Mouse (Mus musculus): ENCODE data around the gene Spert. TPM values are rescaled to one million over a fixed set of nuclear protein-coding genes. Genes with fewer than 3 reads are reported as not detected.

The Spert gene
- total and polyA plus RNA-seq, 3 experiments: 0.04 TPM; not detected in 2

- H3K4me3 ChIP-seq (ENCODE audit: control insufficient read depth in 1 of 2, insufficient read depth in 1 of 2, low read depth in 2 of 2, low read length in 2 of 2): no peak overlapping the region
- H3K36me3 ChIP-seq (ENCODE audit: control insufficient read depth in 1 of 2, insufficient read depth in 2 of 2, low read length in 2 of 2): peaks cover 0 to 16% of the 10 kb centered on the region in 2 experiments; a peak in 2 of 4 replicates
- DNase-seq (ENCODE audit: low read depth, low spot score): no peak
- no peak overlapping the region for H3K27ac ChIP-seq (ENCODE audit: control insufficient read depth, low read depth, low read length)
- TF ChIP-seq CTCF (IDR thresholded peaks at IDR 0.05 in 2 of 3, conservative IDR thresholded peaks at IDR 0.05 in 1 of 3; ENCODE audit: control insufficient read depth in 1 of 3, insufficient read depth in 1 of 3, low read depth in 2 of 3, low read length in 3 of 3, poor library complexity in 1 of 3, severe bottlenecking in 1 of 3): no peak
- TF ChIP-seq POLR2AphosphoS5 (IDR thresholded peaks at IDR 0.05; ENCODE audit: borderline replicate concordance, low read depth, low read length): no peak
- no peak for TF ChIP-seq SMC3 (IDR thresholded peaks at IDR 0.05; ENCODE audit: low read depth, low read length)
- no peak for TF ChIP-seq HCFC1 (IDR thresholded peaks at IDR 0.05; ENCODE audit: low read depth, low read length)
- TF ChIP-seq RCOR1 (IDR thresholded peaks at IDR 0.05; ENCODE audit: low read depth, low read length): no peak
- no peak for TF ChIP-seq E2F4 (IDR thresholded peaks at IDR 0.05; ENCODE audit: borderline replicate concordance, low read depth, low read length)
- no peak for TF ChIP-seq ZNF384 (IDR thresholded peaks at IDR 0.05; ENCODE audit: low read depth, low read length)
- TF ChIP-seq USF1 (IDR thresholded peaks at IDR 0.05; ENCODE audit: low read depth, low read length): no peak
- no peak for TF ChIP-seq CHD1 (IDR thresholded peaks at IDR 0.05; ENCODE audit: low read depth, low read length)
- TF ChIP-seq MAFK (IDR thresholded peaks at IDR 0.05; ENCODE audit: borderline replicate concordance, low read depth, low read length): no peak
- no peak for TF ChIP-seq MYB (IDR thresholded peaks at IDR 0.05; ENCODE audit: low read depth, low read length)
- TF ChIP-seq ZMIZ1 (IDR thresholded peaks at IDR 0.05; ENCODE audit: low read depth, low read length): no peak
- no peak for TF ChIP-seq NRF1 (IDR thresholded peaks at IDR 0.05; ENCODE audit: insufficient read depth, low read depth, low read length, poor library complexity, severe bottlenecking)
- no peak for TF ChIP-seq MAX (IDR thresholded peaks at IDR 0.05; ENCODE audit: low read length)
- no peak for TF ChIP-seq GATA1 (IDR thresholded peaks at IDR 0.05; ENCODE audit: low read depth, low read length)
- no peak for TF ChIP-seq JUND (IDR thresholded peaks at IDR 0.05; ENCODE audit: low read depth, low read length)
- no peak for TF ChIP-seq KAT2A (conservative IDR thresholded peaks at IDR 0.05; ENCODE audit: low read depth, low read length)
- no peak for TF ChIP-seq POLR2AphosphoS2 (IDR thresholded peaks at IDR 0.05; ENCODE audit: low read length)
- no peak for TF ChIP-seq BHLHE40 (IDR thresholded peaks at IDR 0.05; ENCODE audit: borderline replicate concordance, low read depth, low read length)
- no peak for TF ChIP-seq TBP (IDR thresholded peaks at IDR 0.05; ENCODE audit: low read depth, low read length)
- H3K9me3 ChIP-seq (replicated peaks; ENCODE audit: insufficient read depth, low read length): no peaks in the 10 kb centered on the region
- no peak overlapping the region for H3K9ac ChIP-seq (ENCODE audit: control insufficient read depth, low read depth, low read length, poor library complexity, severe bottlenecking)
- H3K27me3 ChIP-seq (ENCODE audit: control insufficient read depth in 1 of 2, insufficient read depth in 2 of 2, low read length in 2 of 2): no peaks in the 10 kb centered on the region
- peaks cover 12 to 18% of the 10 kb centered on the region in 2 experiments for H3K4me1 ChIP-seq (ENCODE audit: control insufficient read depth in 1 of 2, insufficient read depth in 2 of 2, low read length in 2 of 2)
- no peaks in the 10 kb centered on the region; the same call in 1 of the 2 replicates for H3K79me2 ChIP-seq (ENCODE audit: control insufficient read depth, insufficient read depth, low read length, poor library complexity)
Observed at GRCm38 (mm10) chr14:75541731-75542130, 51.2 kb downstream of the Spert start.

- no peak for DNase-seq (ENCODE audit: low read depth, low spot score)
- H3K9me3 ChIP-seq (replicated peaks; ENCODE audit: insufficient read depth, low read length): no peaks in the 10 kb centered on the region
- no peak overlapping the region for H3K4me3 ChIP-seq (ENCODE audit: control insufficient read depth in 1 of 2, insufficient read depth in 1 of 2, low read depth in 2 of 2, low read length in 2 of 2)
Observed at GRCm38 (mm10) chr14:75540996-75541350, 51.9 kb downstream of the Spert start.

More at GRCm38 (mm10) chr14:75540996-75541350, 51.9 kb downstream of the Spert start:
- TF ChIP-seq TBP (IDR thresholded peaks at IDR 0.05; ENCODE audit: low read depth, low read length): no peak
- no peak for TF ChIP-seq GATA1 (IDR thresholded peaks at IDR 0.05; ENCODE audit: low read depth, low read length)
- no peak for TF ChIP-seq RAD21 (IDR thresholded peaks at IDR 0.05; ENCODE audit: low read depth, low read length)
- no peak for TF ChIP-seq MAX (IDR thresholded peaks at IDR 0.05; ENCODE audit: low read length)
- no peak for TF ChIP-seq CHD2 (IDR thresholded peaks at IDR 0.05; ENCODE audit: low read length)
- TF ChIP-seq ZNF384 (IDR thresholded peaks at IDR 0.05; ENCODE audit: low read depth, low read length): no peak
- no peak for TF ChIP-seq SMC3 (IDR thresholded peaks at IDR 0.05; ENCODE audit: low read depth, low read length)
- TF ChIP-seq CHD1 (IDR thresholded peaks at IDR 0.05; ENCODE audit: low read depth, low read length): no peak
- no peak for TF ChIP-seq ETS1 (IDR thresholded peaks at IDR 0.05; ENCODE audit: low read depth, low read length)
- no peak for TF ChIP-seq ZKSCAN1 (IDR thresholded peaks at IDR 0.05; ENCODE audit: low read depth, low read length)
- TF ChIP-seq TAL1 (IDR thresholded peaks at IDR 0.05; ENCODE audit: low read length): no peak
- no peak for TF ChIP-seq ZC3H11A (IDR thresholded peaks at IDR 0.05; ENCODE audit: low read depth, low read length)
- no peak for TF ChIP-seq MYB (IDR thresholded peaks at IDR 0.05; ENCODE audit: low read depth, low read length)
- no peak for TF ChIP-seq RCOR1 (IDR thresholded peaks at IDR 0.05; ENCODE audit: low read depth, low read length)
- no peak for TF ChIP-seq MAFK (IDR thresholded peaks at IDR 0.05; ENCODE audit: borderline replicate concordance, low read depth, low read length)
- TF ChIP-seq MEF2A (IDR thresholded peaks at IDR 0.05; ENCODE audit: extremely low read depth, insufficient replicate concordance, low read depth, low read length, poor library complexity, severe bottlenecking): no peak
- no peak for TF ChIP-seq MXI1 (IDR thresholded peaks at IDR 0.05; ENCODE audit: low read depth, low read length)
- H3K79me2 ChIP-seq (ENCODE audit: control insufficient read depth, insufficient read depth, low read length, poor library complexity): no peaks in the 10 kb centered on the region; the same call in 1 of the 2 replicates
- H3K36me3 ChIP-seq (ENCODE audit: control insufficient read depth in 1 of 2, insufficient read depth in 2 of 2, low read length in 2 of 2): peaks cover 0 to 16% of the 10 kb centered on the region in 2 experiments; a peak in 2 of 4 replicates
- peaks cover 12 to 18% of the 10 kb centered on the region in 2 experiments for H3K4me1 ChIP-seq (ENCODE audit: control insufficient read depth in 1 of 2, insufficient read depth in 2 of 2, low read length in 2 of 2)
- no peak overlapping the region for H3K9ac ChIP-seq (ENCODE audit: control insufficient read depth, low read depth, low read length, poor library complexity, severe bottlenecking)
- H3K27me3 ChIP-seq (ENCODE audit: control insufficient read depth in 1 of 2, insufficient read depth in 2 of 2, low read length in 2 of 2): no peaks in the 10 kb centered on the region
- no peak overlapping the region for H3K27ac ChIP-seq (ENCODE audit: control insufficient read depth, low read depth, low read length)
